Mouse (Mus musculus): ENCODE data around the gene Gal3st4.

DNA sequence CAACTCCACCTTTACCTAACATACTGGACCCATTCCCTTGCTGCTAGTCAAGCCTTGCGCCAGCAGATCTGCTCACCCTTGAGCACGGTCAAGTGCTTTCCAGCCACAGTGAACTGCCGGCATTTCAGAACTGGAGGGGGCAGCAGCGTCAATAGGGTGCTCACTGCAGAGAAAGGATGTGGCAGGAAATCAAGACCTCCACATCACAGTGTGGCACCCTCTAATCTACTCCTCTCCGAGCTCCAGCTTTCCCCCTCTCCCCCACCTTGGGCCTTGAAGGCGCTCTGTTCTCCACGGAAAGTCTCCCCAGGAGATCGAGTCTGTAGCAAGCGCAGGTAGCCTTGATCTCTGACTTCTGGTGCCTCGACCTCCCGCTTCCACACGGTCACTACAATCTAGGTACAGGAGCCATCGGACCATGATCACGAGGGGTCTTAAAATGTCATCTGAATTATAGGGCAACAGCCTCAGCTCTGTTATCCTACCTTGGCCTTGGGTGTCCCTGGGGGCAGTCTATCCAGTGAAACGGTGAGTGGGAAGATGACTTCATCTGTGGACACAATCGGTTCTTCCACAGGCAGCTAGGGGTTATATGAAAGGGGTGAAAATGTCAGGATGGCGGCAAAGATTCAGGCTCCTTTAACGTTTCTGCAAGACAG, 9.9 kb downstream of the Gal3st4 start:
- TF ChIP-seq POLR2A (IDR thresholded peaks at IDR 0.05; ENCODE audit: borderline replicate concordance, extremely low read depth, low read depth, low read length), result no peak
- TF ChIP-seq CTCF (IDR thresholded peaks at IDR 0.05; ENCODE audit: insufficient read depth, low read length), result no peak

Measured in lung, adult 2 months (tissue).